Mouse (Mus musculus): ENCODE results near the gene Rab27a.
A peak's percentile ranks its signal among the peaks of the same experiment; 100 is the strongest.
"Not testable (repeated sequence)": the region's sequence is repeated elsewhere in the genome, so short reads cannot be mapped to it uniquely, and the experiment has no call there.

Gene Rab27a

GRCm38 (mm10) chr9:73090121-73090520 is 45.5 kb downstream of the Rab27a start:
- no peak for DNase-seq (ENCODE audit: low spot score in 2 of 2)

- DNase-seq (ENCODE audit: low spot score in 2 of 2), result peak in 1 of 2 experiments; percentile 54
Measured at GRCm38 (mm10) chr9:73091747-73092146, 47.1 kb downstream of the Rab27a start.

GRCm38 (mm10) chr9:73094580-73094979 is 49.9 kb downstream of the Rab27a start:
- DNase-seq (ENCODE audit: low spot score in 2 of 2), result peak in 1 of 2 experiments; percentile 30

- DNase-seq (ENCODE audit: low spot score in 2 of 2), result no peak
Measured at GRCm38 (mm10) chr9:73097898-73098297, 53.2 kb downstream of the Rab27a start.

- DNase-seq (ENCODE audit: low spot score in 2 of 2), result no peak
Measured at GRCm38 (mm10) chr9:73101536-73101935, 56.9 kb downstream of the Rab27a start, which contains the start of gene Khdc3. Khdc3 (plus strand) TSS chr9:73101836.

- no peak for DNase-seq (ENCODE audit: low spot score in 2 of 2)
Measured at GRCm38 (mm10) chr9:73102181-73102580, 57.5 kb downstream of the Rab27a start, which contains the start of gene Gm20509. Gm20509 (plus strand) TSS chr9:73102470.

GRCm38 (mm10) chr9:73103159-73103879 is 58.7 kb downstream of the Rab27a start:
- DNase-seq (ENCODE audit: low spot score in 2 of 2), result no peak

GRCm38 (mm10) chr9:73103880-73104198 is 59.2 kb downstream of the Rab27a start:
- DNase-seq (ENCODE audit: low spot score in 2 of 2), result no peak

- DNase-seq (ENCODE audit: low spot score in 2 of 2), result no peak
Measured at GRCm38 (mm10) chr9:73105141-73105540, 60.5 kb downstream of the Rab27a start.

GRCm38 (mm10) chr9:73105771-73106170 is 61.1 kb downstream of the Rab27a start:
- DNase-seq (ENCODE audit: low spot score in 2 of 2), result no peak

- DNase-seq (ENCODE audit: low spot score in 2 of 2), result peak; percentile 92 to 96
Measured at GRCm38 (mm10) chr9:73112919-73113906, 68.6 kb downstream of the Rab27a start, which contains the start of gene Rsl24d1. Rsl24d1 (plus strand) TSS chr9:73113426.

- DNase-seq (ENCODE audit: low spot score in 2 of 2), result not testable (repeated sequence)
Measured at GRCm38 (mm10) chr9:73116704-73117103, 72.0 kb downstream of the Rab27a start.

- DNase-seq (ENCODE audit: low spot score in 2 of 2), result no peak
Measured at GRCm38 (mm10) chr9:73118012-73118411, 73.4 kb downstream of the Rab27a start.

GRCm38 (mm10) chr9:73121735-73122134 is 77.1 kb downstream of the Rab27a start:
- peak; percentile 39 to 54 for DNase-seq (ENCODE audit: low spot score in 2 of 2)

- no peak for DNase-seq (ENCODE audit: low spot score in 2 of 2)
Measured at GRCm38 (mm10) chr9:73125043-73125570, 80.5 kb downstream of the Rab27a start.

GRCm38 (mm10) chr9:73127457-73127856 is 82.8 kb downstream of the Rab27a start:
- no peak for DNase-seq (ENCODE audit: low spot score in 2 of 2)

GRCm38 (mm10) chr9:73129875-73130274 is 85.2 kb downstream of the Rab27a start:
- no peak for DNase-seq (ENCODE audit: low spot score in 2 of 2)

GRCm38 (mm10) chr9:73130529-73130928 is 85.9 kb downstream of the Rab27a start:
- no peak for DNase-seq (ENCODE audit: low spot score in 2 of 2)

- no peak for DNase-seq (ENCODE audit: low spot score in 2 of 2)
Measured at GRCm38 (mm10) chr9:73137341-73137886, 92.8 kb downstream of the Rab27a start.

Measured in right cerebral cortex, adult 2 months (tissue).